Mouse (Mus musculus): Measurements from ENCODE around the gene Pjvk. TPM values are rescaled to one million over a fixed set of nuclear protein-coding genes. Genes with fewer than 3 reads are reported as not detected.

The Pjvk gene
- total RNA-seq, 1 experiment from 2014 or later: not detected

Other genes starting within 250 kb of the Pjvk start
- gene Osbpl6, start 242.0 kb upstream of the Pjvk start, total RNA-seq (2021): 19.0 and 22.5 TPM in 2 replicates
- gene Prkra, start 461 bp upstream of the Pjvk start, total RNA-seq (2021): 25.9 and 26.8 TPM in 2 replicates
- gene Fkbp7, start 24.6 kb downstream of the Pjvk start, total RNA-seq (2021): 30.2 and 32.7 TPM in 2 replicates
- gene Plekha3, start 26.8 kb downstream of the Pjvk start, total RNA-seq (2021): 36.0 and 37.7 TPM in 2 replicates

All from adrenal gland, postnatal 14 days (tissue).